Mouse (Mus musculus): ENCODE measurements around the gene Supv3l1.

The Supv3l1 gene

GRCm38 (mm10) chr10:62419422-62419821, 30.1 kb downstream of the Supv3l1 start:
- in situ Hi-C loops (cut with MboI; ENCODE audit: low pct_unique_long_range_greater_than_20kb in 1 of 2, low sequenced_read_pairs in 2 of 2, unreplicated experiment in 1 of 2): no loop called here

DNA sequence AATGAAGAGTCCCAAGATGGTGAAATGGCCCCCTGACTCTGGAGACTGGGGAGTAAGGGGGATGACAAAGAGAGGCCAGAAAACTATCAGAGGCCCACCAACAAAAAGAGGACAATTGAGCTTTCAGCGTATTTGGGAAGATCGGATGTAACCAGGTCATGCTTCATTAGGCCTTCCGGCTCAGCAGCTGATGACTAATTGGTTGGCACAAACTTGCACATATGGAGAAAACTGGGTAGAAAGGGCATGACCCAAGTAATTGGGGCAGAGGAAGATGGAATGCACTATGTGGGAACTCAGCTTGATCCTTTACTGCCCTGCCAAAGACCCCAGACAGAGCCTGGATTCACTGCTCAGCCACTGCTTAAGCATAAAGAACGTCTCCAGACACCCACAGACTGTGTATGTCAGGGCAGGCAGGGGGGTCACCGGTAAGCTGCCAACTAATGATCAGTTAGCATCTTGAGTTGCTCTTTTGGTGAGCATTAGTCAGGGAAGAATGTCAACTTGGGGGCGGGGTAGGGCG, 30.6 kb downstream of the Supv3l1 start:
- in situ Hi-C loops (cut with MboI; ENCODE audit: low pct_unique_long_range_greater_than_20kb in 1 of 2, low sequenced_read_pairs in 2 of 2, unreplicated experiment in 1 of 2): no loop called here

GRCm38 (mm10) chr10:62413606-62413982, 35.9 kb downstream of the Supv3l1 start:
- in situ Hi-C loops (cut with MboI; ENCODE audit: low pct_unique_long_range_greater_than_20kb in 1 of 2, low sequenced_read_pairs in 2 of 2, unreplicated experiment in 1 of 2): no loop called here

DNA sequence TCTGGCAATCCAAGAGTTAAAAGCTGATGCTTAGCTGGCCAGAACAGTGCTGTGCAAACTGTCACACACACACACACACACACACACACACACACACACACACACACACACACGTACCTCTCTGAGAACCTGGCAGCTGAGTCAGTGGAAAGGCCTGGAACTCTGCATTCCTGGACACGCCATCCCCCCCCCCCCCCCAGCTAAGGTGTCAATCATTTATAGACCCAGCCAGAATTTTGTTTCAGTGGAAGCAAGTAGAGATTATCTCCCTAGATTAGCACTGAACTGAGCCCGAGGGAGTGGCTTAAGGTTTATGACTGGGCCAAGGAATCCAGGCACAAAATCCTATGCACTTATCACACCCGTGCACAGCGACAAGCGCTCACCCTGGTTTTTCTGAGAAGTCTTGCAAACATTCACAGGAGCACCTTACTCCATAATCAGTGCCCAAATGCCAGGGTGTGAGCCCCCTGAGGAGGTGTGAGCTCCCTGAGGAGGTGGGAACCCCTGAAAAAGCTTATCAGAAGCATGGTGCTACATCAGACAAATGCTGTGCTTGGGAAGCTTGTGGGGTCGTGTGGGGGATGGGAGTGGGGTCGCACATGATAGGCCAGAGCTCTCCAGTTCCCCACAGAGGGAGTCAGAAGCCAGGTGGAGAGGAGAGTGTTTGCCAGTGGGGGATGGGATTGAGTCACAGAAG, 36.5 kb downstream of the Supv3l1 start:
- in situ Hi-C loops (cut with MboI; ENCODE audit: low pct_unique_long_range_greater_than_20kb in 1 of 2, low sequenced_read_pairs in 2 of 2, unreplicated experiment in 1 of 2): no loop called here

DNA sequence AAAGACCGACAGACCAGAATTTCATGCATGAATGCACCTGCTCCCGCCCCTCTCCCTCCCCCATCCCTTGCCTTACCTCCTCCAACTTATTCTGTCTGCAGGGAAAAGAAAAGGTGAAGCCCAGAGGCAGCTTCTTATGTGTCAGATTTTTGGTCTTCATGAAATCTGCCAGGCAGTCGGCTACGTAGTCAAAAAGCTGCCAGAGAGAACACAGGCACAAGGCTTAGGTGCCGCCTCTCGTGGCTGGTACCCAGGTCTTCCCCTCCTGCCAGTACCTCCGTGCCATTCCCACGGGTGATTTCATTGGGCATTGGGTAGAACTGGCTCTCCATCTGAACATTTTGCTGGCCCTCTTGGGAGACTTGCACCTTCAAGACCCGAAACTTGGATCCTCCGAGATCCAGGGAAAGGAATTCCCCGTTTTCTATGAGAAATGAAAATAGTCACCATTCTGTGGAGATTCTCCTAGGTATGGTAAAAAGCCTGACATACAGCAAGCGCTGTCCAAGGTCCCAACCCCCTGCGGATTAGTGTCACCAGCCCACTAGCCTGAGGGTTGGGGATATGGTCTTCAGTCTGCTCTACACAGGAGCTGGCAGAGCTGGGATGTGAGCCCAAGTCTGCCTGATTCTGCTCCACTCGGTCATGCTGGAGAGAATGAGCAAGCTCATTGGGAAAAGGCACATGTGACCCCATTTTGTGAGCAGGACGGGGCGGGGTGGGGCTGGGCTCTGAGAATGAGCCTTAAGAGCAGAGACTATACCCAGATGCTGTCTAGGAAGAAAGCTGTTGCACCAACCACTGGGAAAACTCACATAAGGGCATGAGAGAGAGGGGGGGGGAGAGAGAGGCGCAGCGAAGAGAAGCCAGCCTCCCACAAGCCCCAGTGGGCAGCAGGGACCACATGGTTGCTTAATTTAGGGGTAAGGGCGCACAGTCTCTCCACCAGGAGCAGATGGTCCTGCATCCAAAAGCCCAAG, 37.8 kb downstream of the Supv3l1 start:
- in situ Hi-C loops (cut with MboI; ENCODE audit: low pct_unique_long_range_greater_than_20kb in 1 of 2, low sequenced_read_pairs in 2 of 2, unreplicated experiment in 1 of 2): no loop called here

DNA sequence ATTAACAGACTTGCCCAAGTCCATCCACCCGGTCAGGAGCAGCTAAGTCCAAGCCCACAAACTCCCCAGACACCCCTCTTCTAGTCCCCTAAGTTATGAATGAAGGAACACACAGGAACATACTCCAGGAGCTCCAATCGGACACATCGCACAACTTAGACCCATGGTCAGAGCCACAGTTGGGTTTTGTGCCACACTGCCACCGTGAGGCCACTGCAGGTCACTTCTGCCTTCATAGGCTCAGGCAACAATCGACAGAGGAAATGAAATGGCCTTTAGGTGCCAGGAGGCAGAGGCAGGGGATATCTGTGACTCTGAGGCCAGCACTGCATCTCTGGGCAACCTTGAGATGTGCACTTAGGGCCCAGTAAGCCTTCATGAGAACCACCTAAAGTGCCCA, 38.6 kb downstream of the Supv3l1 start:
- in situ Hi-C loops (cut with MboI; ENCODE audit: low pct_unique_long_range_greater_than_20kb in 1 of 2, low sequenced_read_pairs in 2 of 2, unreplicated experiment in 1 of 2): no loop called here

- in situ Hi-C loops (cut with MboI; ENCODE audit: low pct_unique_long_range_greater_than_20kb in 1 of 2, low sequenced_read_pairs in 2 of 2, unreplicated experiment in 1 of 2): no loop called here
These were observed 44.6 kb downstream of the Supv3l1 start for GRCm38 (mm10) chr10:62404901-62405300.

- in situ Hi-C loops (cut with MboI; ENCODE audit: low pct_unique_long_range_greater_than_20kb in 1 of 2, low sequenced_read_pairs in 2 of 2, unreplicated experiment in 1 of 2): no loop called here
These were observed 47.9 kb downstream of the Supv3l1 start for GRCm38 (mm10) chr10:62401641-62402111.

DNA sequence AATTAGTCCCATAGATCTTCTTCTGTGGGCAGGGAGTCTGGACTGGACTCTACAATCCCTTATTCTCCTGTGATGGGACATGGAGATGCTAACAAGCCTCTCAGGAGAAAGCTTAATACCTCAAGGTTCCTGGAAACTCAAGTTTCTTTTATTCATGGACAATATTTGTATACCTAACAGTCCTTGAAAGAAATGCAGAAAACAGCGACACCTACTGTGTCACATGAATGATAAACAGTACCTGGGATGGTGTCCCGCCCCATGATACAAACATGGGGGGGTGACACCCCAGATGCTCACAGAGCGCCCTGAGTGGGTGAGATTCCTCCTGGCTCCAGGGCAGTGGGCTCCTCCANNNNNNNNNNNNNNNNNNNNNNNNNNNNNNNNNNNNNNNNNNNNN, 66.5 kb downstream of the Supv3l1 start:
- in situ Hi-C loops (cut with MboI; ENCODE audit: low pct_unique_long_range_greater_than_20kb in 1 of 2, low sequenced_read_pairs in 2 of 2, unreplicated experiment in 1 of 2): loop anchor here (10.0 kb wide), 2 partner anchors 108 to 128 kb away; partner anchors contain the start of gene Tacr2 (in 1 of the 2)

DNA sequence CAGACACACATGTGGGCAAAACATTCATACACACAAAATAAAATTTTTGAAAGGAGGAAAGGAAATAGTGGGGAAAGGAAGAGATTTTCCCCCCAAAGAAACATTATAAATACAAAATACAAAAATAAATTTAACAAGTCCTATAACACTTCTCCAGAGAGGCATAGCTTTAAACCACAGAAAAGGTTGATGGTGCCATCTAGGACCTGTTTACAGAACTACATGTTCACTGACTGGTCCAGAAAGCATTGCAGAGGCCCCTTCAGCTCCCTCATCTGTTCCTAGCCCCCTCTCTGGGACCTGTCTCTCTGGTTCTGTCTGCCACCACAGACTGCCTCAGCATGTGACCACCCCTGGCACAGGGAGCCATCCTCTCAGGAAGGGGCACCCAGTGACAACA, 68.6 kb downstream of the Supv3l1 start:
- in situ Hi-C loops (cut with MboI; ENCODE audit: low pct_unique_long_range_greater_than_20kb in 1 of 2, low sequenced_read_pairs in 2 of 2, unreplicated experiment in 1 of 2): loop anchor here (10.0 kb wide), 2 partner anchors 106 to 126 kb away; partner anchors contain the start of gene Tacr2 (in 1 of the 2)

GRCm38 (mm10) chr10:62379808-62380207, 69.7 kb downstream of the Supv3l1 start, which contains the start of gene Hk1:
Gene Hk1 (minus strand): TSS chr10:62379908.
- in situ Hi-C loops (cut with MboI; ENCODE audit: low pct_unique_long_range_greater_than_20kb in 1 of 2, low sequenced_read_pairs in 2 of 2, unreplicated experiment in 1 of 2): loop anchor here (10.0 kb wide), 2 partner anchors 105 to 125 kb away; partner anchors contain the start of gene Tacr2 (in 1 of the 2)

Measured in mouse embryonic stem cell (cell line).